Mouse (Mus musculus): ENCODE measurements around the gene Zswim4. TPM values are rescaled to one million over a fixed set of nuclear protein-coding genes. Genes with fewer than 3 reads are reported as not detected.
A peak's percentile ranks its signal among the peaks of the same experiment; 100 is the strongest.

Zswim4 gene
- total and polyA plus RNA-seq, 2 experiments from 2014 or later, result 11.8 to 37.7 TPM

DNA sequence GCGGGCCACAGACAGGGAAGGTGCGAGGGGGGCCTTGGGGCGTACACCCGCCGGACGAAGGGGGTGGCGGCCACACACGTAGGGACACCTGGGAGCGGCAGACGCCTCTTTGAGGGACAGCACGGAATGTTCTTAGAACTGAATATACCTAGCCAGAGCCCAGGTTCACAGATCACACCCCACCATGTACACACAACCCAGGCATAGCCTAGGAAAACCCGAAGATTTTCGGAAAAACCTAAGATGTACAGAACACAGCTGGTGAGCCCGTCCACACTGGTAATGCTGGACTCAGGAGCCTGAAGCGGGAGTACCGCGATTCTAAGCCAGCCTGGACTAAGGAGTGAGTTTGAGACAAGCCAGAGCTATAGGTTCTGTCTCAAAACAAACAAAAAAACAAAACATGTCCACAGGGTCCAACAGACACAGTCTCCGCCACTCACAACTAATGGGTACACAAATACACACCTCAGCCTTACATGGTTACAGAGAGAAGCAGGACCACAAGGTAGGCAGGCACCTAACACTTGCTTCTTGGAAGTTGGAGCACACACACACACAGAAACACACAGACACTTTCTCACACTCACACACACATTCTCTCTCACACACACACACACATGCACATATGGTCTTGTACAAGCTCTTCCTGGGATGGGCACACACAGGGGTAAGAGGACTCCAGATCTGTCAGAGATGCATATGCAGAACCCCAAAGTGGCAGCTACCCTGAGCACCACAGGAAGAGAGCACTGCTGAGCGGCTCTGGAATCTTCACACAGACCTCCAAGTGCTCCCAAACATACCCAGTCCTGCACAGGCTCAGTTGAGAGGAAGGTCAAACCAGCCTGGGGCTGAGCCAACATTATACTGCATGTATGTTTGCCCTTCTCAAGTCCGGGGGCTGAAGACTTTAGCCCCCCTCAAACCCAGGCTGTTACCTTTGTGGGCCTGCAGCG lies 52.5 kb downstream of the Zswim4 start:
- WGBS, result 15% methylated on average over 21 of the region's 21 CpGs
- Histone ChIP-seq H3K36me3 (ENCODE audit: insufficient read depth, low read length) (no peaks in the 10 kb centered on the region), H3K4me1 (ENCODE audit: insufficient read depth, low read length) (peaks cover 26% of the 10 kb centered on the region), H3K4me3 (ENCODE audit: low read depth, low read length) (peak overlapping the region; percentile 79), H3K9me3 (ENCODE audit: low read length) (no peaks in the 10 kb centered on the region), H3K4me2 (ENCODE audit: low read depth, low read length, poor library complexity, severe bottlenecking) (peak overlapping the region; percentile 80), H3K9ac (replicated peaks; ENCODE audit: low read length, poor library complexity, severe bottlenecking) (peak overlapping the region; percentile 96), H3K27me3 (ENCODE audit: insufficient read depth, low read length) (no peaks in the 10 kb centered on the region), H3K27ac (ENCODE audit: low read depth, low read length) (peak overlapping the region; percentile 97)
- DNase-seq (ENCODE audit: low spot score) (no peak), ATAC-seq (ENCODE audit: low FRiP score) (peak; percentile 11)
- no peak for TF ChIP-seq CTCF (IDR thresholded peaks at IDR 0.05)

- Histone ChIP-seq H3K9ac (replicated peaks; ENCODE audit: low read length, poor library complexity, severe bottlenecking) (peak overlapping the region; percentile 96), H3K36me3 (ENCODE audit: insufficient read depth, low read length) (no peaks in the 10 kb centered on the region), H3K4me3 (ENCODE audit: low read depth, low read length) (peak overlapping the region; percentile 79), H3K9me3 (ENCODE audit: low read length) (no peaks in the 10 kb centered on the region), H3K27me3 (ENCODE audit: insufficient read depth, low read length) (no peaks in the 10 kb centered on the region), H3K27ac (ENCODE audit: low read depth, low read length) (peak overlapping the region; percentile 97), H3K4me2 (ENCODE audit: low read depth, low read length, poor library complexity, severe bottlenecking) (peak overlapping the region; percentile 80), H3K4me1 (ENCODE audit: insufficient read depth, low read length) (peaks cover 26% of the 10 kb centered on the region)
- peak; percentile 60 for ATAC-seq (ENCODE audit: low FRiP score)
- TF ChIP-seq CTCF (IDR thresholded peaks at IDR 0.05), result no peak
- 1% methylated on average over 81 of the region's 87 CpGs for WGBS
- peak; percentile 41 for DNase-seq (ENCODE audit: low spot score)
These were observed 53.4 kb downstream of the Zswim4 start for GRCm38 (mm10) chr8:84183261-84184084.

- WGBS, result 40% methylated on average over 4 of the region's 4 CpGs
- Histone ChIP-seq H3K9ac (replicated peaks; ENCODE audit: low read length, poor library complexity, severe bottlenecking) (peak overlapping the region; percentile 96; the same call in 1 of the 2 replicates), H3K4me2 (ENCODE audit: low read depth, low read length, poor library complexity, severe bottlenecking) (peak overlapping the region; percentile 80), H3K9me3 (ENCODE audit: low read length) (no peaks in the 10 kb centered on the region), H3K4me3 (ENCODE audit: low read depth, low read length) (peak overlapping the region; percentile 79), H3K36me3 (ENCODE audit: insufficient read depth, low read length) (no peaks in the 10 kb centered on the region), H3K27ac (ENCODE audit: low read depth, low read length) (peak overlapping the region; percentile 97), H3K4me1 (ENCODE audit: insufficient read depth, low read length) (peaks cover 26% of the 10 kb centered on the region), H3K27me3 (ENCODE audit: insufficient read depth, low read length) (no peaks in the 10 kb centered on the region)
- TF ChIP-seq CTCF (IDR thresholded peaks at IDR 0.05), result no peak
- DNase-seq (ENCODE audit: low spot score) (no peak), ATAC-seq (ENCODE audit: low FRiP score) (peak; percentile 15; the same call in 1 of the 2 replicates)
These were observed 54.0 kb downstream of the Zswim4 start for GRCm38 (mm10) chr8:84182833-84183232.

DNA sequence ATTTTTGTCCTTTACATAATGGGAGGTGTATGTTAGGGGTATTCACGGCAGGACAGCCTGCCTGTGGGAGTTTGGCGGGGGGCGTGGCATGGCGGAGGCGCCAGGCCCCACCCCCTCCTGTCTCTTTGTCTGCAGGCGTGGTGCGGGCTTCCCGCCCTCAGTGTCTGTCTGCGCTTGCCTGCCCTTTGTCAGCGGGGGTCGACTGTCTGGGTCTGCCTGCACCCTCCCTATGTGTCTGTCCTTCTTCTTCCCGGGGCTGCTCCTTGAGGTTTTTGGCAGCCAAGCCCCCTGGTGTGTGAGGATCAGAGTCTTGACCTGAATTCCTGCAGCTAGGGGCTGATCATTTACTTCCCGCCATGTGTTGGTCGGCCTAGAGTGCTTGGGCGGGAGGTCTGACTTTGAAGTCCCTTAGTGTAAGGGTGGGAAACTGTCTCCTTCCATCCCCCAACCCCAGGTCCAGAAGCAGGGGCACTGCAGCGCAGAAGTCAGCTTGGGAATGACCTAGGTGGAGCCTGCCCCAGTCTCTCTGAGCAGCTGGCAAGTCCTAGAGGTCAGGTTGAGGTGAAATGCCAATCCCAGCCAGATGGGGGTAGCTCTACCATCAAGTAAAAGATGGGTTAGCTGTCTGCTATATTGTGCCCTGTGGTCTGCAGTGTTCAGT lies 56.2 kb downstream of the Zswim4 start:
- Histone ChIP-seq H3K27me3 (ENCODE audit: insufficient read depth, low read length) (no peaks in the 10 kb centered on the region), H3K4me1 (ENCODE audit: insufficient read depth, low read length) (peaks cover 26% of the 10 kb centered on the region), H3K4me2 (ENCODE audit: low read depth, low read length, poor library complexity, severe bottlenecking) (peak overlapping the region; percentile 49), H3K9ac (replicated peaks; ENCODE audit: low read length, poor library complexity, severe bottlenecking) (peak overlapping the region; percentile 45), H3K4me3 (ENCODE audit: low read depth, low read length) (peak overlapping the region; percentile 19), H3K9me3 (ENCODE audit: low read length) (no peaks in the 10 kb centered on the region), H3K27ac (ENCODE audit: low read depth, low read length) (no peak overlapping the region), H3K36me3 (ENCODE audit: insufficient read depth, low read length) (peaks cover 7% of the 10 kb centered on the region; the same call in 1 of the 2 replicates)
- TF ChIP-seq CTCF (IDR thresholded peaks at IDR 0.05), result peak; percentile 27; the same call in 1 of the 2 replicates
- DNase-seq (ENCODE audit: low spot score) (peak; percentile 44), ATAC-seq (ENCODE audit: low FRiP score) (peak; percentile 32; the same call in 1 of the 2 replicates)
- 1% methylated on average over 15 of the region's 16 CpGs for WGBS

GRCm38 (mm10) chr8:84179946-84180345 lies 56.9 kb downstream of the Zswim4 start:
- TF ChIP-seq CTCF (IDR thresholded peaks at IDR 0.05), result no peak
- peak overlapping the region; percentile 49 for H3K4me2 ChIP-seq (ENCODE audit: low read depth, low read length, poor library complexity, severe bottlenecking)
- H3K36me3 ChIP-seq (ENCODE audit: insufficient read depth, low read length), result peaks cover 7% of the 10 kb centered on the region; the same call in 1 of the 2 replicates
- H3K27me3 ChIP-seq (ENCODE audit: insufficient read depth, low read length), result no peaks in the 10 kb centered on the region
- H3K27ac ChIP-seq (ENCODE audit: low read depth, low read length), result no peak overlapping the region
- ATAC-seq (ENCODE audit: low FRiP score) (no peak), DNase-seq (ENCODE audit: low spot score) (no peak)
- WGBS, result 11% methylated on average over 4 of the region's 4 CpGs
- peak overlapping the region; percentile 45 for H3K9ac ChIP-seq (replicated peaks; ENCODE audit: low read length, poor library complexity, severe bottlenecking)
- no peaks in the 10 kb centered on the region for H3K9me3 ChIP-seq (ENCODE audit: low read length)
- peaks cover 26% of the 10 kb centered on the region for H3K4me1 ChIP-seq (ENCODE audit: insufficient read depth, low read length)
- peak overlapping the region; percentile 19 for H3K4me3 ChIP-seq (ENCODE audit: low read depth, low read length)

All from midbrain, postnatal 0 days (tissue).